Mouse (Mus musculus) adrenal gland, postnatal 36 days (tissue): Measurements from ENCODE around the gene Agpat4. TPM values are rescaled to one million over a fixed set of nuclear protein-coding genes. Genes with fewer than 3 reads are reported as not detected.

ENCODE experiments used
- DNase-seq, 2 experiments: peaks; one replicate each; pipeline ENCODE4 v3.0.0; 2021; ENCODE audit warnings: mixed read lengths in 1 of 2
- long read RNA-seq, 2 experiments: library from polyadenylated mRNA; stranded (forward); transcript quantifications; one replicate each; pipeline ENCODE4 v2.0.0; 2021; ENCODE audit warnings: borderline sequencing depth in 2 of 2
- total RNA-seq, 2 experiments: library from RNA; stranded (reverse); gene quantifications; 2 replicates each; pipeline ENCODE4 v1.2.3; 2021

Agpat4 gene
- 10 to 100 TPM; 40.7 to 66.7 TPM for total RNA-seq
- long read RNA-seq, experiment 1, transcript Agpat4-201 (9 exons, 1,915 nt): major isoform, 64 of 73 reads
- long read RNA-seq, experiment 1, partial matches to known transcripts: 5 of 73 reads
- long read RNA-seq, experiment 1, other reads (novel, unspliced or antisense): 4 of 73 reads
- long read RNA-seq, experiment 2, transcript Agpat4-201 (9 exons, 1,915 nt): major isoform, 52 of 58 reads
- long read RNA-seq, experiment 2, partial matches to known transcripts: 3 of 58 reads
- long read RNA-seq, experiment 2, other reads (novel, unspliced or antisense): 3 of 58 reads

DNA sequence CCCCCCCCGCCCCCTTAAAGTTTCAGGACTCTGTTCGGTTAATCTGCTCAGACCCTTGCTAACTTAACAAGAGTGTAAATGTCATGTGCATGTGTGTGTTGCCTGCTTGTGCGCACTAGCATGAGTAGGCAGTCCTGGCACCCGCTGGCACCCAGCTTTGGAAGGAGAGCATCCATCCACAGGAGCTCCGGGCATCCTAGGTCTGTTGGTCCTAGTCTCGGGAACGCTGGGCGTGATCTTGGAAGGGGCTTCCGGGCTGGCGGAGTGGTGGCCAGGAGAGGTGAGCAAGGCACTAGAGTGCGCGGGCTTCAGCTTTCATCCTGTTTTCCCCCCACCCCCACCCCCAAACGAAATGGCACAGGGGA, at the start of gene Agpat4:
Gene Agpat4 (plus strand): TSS at position 144 of the 365 bp plus-strand sequence.
- DNase-seq: peak; percentile 48 to 64

DNA sequence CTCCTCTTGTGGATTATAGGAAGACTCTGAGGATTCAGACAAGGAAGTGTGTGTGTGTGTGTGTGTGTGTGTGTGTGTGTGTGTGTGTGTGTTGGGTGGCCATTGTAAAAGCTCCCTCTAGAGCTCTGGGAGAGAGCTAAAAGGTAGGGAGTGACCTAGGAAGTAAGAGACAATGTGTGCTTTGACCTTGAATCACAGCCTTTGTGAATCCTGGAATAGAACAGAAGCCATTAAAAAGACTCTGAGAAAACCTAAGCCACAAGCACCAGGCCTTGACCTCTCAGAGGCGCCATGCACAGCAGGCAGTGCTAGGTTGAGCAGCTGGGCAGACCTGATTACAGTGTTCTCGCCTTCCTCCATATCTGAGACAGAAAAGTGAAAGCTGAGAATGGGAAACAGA, 41.7 kb upstream of the Agpat4 start:
- peak in 1 of 2 experiments; percentile 22 for DNase-seq

DNA sequence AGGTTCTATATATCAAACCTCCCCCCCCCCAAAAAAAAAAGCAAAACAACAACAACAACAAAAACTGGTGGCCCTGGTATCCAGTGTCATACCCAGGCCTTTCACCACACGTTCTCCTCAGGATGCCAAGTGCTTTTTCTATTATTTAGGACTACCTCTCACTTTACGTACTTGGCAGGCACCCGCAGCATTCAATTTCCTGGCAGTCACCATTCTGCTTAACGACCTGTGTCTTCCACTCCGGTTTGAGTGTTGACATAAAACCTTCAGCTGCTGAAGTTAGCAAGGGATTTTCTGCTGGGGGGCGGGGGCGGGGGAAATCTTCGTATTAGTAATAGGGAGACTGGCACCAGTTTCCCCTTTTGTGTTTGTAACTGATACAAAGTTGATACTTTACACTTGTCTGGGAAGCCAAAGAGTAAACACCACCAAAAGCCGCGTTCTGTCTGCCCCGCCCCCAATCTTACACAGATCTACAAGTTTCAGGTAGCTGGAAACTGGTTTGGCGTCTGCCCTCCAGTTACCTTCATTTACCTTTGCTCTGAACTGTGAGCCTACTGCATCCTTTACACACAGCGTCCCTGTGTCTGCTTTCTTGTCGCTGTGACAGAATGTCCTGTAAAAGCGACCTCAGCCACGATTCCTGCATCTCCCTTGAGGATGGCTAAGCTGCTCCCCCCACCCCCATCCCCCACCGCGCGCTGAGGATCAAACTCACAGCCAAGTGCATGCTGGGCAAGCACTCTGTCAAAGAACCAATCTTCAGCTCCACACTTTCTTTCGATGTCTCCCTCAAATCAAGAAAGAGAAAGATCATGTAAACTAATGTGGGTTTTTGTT, 37.6 kb upstream of the Agpat4 start:
- DNase-seq: no peak

DNA sequence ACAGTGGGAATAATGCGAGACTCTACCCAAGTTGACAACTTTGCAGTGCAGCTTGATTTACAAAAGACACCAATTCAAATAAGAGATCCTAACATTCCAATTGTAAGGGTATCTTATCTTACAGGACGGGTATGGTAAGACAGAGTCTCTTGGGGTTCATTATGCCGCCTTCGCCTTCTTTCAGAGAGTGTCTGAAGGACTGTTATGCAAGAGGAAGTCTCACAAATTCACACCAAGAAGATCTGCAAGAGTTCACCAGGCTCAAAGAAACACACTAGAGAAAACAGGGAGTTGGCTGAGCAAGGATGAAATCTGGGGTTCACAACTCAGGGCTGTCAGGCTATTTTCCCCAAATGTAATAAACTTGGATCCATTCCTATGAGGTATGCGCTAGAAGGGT, 36.3 kb upstream of the Agpat4 start:
- no peak for DNase-seq

DNA sequence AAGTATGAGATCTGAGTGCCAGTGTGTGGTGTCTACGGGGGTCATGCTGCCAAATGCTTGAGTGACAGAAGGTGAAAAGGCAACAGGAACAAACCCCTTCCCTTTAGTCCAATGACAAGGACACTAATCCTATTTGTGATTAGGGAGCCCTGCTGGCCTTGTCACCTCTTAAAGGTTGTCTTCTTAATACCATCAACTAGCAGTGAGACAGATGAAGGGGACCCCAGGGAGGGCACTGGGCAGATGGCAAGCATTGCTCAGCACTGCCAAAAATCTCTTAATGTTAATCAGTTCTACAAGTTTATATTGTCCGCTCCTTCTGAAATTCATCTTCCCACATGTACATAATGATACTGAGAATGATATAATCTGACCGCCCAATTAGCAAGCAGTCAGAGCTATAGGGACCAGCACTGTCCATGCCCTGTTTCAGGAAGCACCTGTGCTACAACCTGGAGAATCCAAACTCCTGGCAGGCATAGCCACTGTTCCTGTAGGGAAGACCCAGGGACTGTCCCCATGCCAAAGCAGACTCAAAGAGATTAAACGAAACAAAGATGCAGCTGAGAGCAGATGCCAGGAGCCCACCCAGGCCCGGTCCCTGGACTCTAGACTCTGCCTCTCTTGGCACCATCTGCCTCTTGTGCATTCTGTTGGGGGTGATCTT, 28.1 kb upstream of the Agpat4 start:
- no peak for DNase-seq

DNA sequence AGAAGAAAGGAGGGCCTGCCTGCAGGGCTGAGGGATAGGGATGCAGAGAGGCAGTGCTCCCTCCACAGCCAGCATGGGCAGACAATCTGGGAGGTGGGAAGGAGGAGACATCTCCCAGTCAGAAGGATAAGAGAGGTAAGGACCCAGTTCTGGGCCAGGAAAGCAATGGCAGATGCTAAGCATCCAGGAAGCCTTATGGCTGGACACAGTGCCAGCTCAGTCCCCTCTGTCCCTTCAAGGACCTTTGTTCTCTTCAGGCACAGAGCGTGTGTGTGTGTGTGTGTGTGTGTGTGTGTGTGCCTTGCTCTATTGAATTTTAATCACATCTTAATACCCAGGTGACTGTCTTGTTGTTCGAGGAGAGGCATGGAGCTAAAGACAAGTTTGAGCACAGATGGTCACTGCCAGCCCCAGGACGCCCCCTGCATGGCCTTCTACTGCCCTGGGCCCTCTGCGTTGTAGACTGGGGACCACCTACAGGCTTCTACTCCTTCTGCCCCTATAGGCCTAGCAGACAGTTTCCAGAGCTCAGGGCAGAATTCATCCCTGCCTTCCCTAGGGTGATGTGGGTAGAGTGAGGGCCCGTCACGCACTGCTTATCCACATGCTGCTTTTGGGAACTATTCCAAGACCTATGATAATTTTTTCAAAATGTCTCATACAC, 25.5 kb upstream of the Agpat4 start:
- DNase-seq: no peak

DNA sequence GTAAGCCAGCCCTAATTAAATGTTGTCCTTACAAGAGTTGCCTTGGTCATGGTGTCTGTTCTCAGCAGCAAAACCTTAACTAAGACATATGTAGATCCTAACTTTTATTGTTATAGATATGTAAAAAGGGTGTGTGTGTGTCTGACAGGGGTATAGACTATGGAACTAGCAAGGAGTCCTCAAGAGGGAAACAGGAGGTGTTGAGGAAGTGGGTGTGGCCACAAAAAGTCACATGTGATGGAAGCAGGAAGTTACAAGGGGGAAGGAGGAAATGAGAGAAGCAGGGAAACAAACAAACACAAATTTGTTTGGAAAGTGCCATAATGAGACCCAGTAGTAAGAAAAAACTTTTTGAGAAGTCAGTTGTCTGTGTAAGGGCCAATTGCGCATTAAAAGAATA, 24.5 kb upstream of the Agpat4 start:
- no peak for DNase-seq

DNA sequence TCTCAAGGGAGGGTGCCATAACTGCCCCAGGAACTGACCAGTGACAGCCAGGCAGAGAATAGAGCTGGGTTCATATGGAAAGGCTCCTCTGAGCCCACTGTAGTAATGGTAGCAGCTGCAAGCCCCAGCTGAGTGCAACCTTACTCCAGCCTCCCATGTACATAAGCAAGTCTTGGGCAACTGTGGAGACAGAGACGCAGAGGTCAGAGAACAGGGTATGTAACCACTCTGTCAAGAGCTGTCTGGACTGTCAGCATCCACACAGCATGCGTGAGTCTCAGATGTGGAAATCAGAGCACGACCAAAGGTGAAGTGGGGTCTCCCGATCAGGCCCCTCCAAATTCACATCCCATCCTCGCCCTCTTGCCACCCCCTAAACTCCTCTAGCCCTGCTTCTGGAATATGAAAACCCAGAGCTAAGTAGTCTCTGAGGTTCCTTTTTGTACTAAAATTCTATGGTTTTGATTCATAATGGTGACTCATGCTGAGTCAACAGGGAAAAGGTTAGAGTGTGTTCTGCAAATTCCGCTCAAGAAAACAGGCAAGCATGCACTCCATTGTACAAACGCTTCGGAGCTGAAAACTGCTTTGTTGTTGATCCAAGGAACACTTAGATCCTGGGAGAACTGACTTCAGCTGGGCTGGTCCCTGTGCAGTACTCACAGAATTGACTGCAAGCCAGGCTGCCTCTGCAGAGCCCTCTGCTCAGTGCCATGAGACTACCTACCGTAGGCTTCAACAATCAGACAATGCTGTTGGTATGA, 23.5 kb upstream of the Agpat4 start:
- DNase-seq: peak; percentile 48 to 71

DNA sequence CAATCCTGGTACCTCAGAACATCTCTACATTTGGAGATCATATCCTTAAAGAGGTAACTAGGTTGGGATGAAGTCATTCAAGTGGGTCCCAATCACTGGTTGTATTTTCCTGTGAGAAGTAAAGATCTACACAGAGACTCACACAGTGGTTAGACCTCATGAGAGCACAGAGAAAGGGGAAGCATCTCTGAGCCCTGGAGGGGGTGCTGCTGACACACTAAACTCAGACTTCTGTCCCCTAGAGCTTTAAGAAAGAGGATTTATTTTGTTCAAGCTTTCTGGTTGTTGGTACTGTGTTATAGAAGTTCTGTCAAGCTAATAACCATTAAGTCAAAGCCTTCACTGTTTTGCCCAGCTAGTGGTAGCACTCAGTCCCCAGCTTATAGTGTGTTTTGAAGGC, 19.1 kb upstream of the Agpat4 start:
- DNase-seq: no peak

DNA sequence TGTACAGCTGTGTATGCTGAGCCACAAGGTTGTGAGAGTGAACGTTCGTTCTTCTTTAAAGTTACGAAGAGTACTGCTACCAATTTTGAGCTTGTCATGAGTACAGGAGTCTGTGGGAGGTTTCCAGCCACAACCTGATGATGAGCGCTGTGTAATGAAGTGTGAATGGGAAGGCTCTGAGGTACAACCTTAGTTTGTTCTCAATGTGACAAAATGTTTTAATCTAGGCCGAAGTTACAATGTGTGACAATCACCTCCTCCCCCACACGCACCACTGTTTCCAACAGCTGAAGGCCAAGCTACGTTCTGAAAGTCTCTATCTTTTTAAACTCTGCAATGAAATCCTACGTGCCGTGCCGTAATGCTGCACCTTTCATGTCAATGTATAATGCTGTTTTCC, 16.2 kb upstream of the Agpat4 start:
- DNase-seq: no peak

DNA sequence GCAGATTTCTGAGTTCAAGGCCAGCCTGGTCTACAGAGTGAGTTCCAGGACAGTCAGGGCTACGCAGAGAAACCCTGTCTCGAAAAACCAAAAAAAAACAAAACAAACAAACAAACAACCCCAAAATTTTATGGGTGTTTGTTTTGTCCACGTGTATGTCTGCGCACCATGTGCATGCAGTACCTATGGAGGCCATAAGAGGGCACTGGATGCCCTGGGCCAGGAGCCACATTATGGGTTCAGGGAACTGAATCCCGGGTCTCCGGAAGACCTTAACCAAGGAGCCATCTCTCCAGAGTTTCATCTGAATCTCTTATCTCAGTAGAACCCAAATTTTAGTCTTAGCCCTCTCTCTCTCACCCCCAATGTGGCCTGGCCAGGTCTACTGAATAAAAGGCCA, 14.7 kb upstream of the Agpat4 start:
- no peak for DNase-seq

DNA sequence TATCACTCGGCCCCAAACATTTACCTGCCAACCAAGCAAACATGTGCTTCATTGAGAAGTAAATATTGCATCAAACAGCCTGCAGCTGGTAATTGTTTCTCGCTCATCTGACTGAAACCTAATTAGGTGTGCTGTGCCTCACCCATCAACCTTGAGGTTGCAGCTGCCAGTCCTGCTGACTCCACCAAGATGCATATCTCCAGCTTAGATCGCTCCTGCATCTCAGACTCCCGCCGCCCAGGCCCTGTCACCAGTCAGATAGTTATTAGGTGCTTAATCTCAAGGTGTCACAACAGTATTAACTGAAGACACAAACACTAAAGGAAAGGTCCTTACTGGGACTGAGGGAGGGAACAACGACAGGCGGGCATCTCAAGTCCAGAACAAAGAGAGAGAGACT, 14.3 kb upstream of the Agpat4 start:
- DNase-seq: no peak

DNA sequence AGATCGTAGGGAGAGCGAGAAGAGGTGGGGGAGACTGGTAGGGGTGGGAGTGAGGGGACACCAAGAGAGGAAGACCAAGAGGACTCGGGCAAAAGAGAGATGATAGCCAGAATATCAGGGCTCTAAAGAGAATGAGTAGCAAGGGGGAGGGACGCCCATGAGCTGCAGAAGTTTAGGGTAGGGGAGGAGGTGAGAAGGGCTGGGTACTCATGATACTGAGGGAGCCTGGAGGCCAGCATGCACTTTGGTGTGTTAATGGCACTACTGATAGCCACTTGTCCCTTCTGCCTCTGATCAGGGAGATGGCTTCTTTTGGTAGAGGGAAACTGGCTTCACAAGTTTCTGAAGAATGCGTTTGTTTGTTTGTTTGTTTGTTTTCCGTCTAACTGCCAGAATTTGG, 13.8 kb upstream of the Agpat4 start:
- no peak for DNase-seq

DNA sequence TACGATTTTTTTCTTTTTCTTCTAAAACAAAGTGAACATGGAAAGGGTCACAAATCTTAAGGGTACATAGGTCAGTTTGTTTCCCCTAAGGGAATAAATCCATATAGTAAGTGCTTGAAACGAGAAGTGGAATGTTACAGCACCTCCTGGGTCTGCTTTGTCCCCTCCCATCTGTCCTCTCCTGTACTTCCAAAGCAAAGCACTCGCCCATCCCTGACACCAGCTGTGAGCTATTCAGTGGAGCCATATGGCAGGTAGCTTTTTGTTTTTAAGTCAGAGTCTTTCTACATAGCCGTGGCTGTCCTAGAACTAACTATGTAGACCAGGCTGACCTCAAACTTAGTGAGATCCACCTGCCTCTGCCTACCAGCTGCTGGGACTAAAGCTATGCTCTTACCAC, 12.2 kb upstream of the Agpat4 start:
- DNase-seq: no peak

DNA sequence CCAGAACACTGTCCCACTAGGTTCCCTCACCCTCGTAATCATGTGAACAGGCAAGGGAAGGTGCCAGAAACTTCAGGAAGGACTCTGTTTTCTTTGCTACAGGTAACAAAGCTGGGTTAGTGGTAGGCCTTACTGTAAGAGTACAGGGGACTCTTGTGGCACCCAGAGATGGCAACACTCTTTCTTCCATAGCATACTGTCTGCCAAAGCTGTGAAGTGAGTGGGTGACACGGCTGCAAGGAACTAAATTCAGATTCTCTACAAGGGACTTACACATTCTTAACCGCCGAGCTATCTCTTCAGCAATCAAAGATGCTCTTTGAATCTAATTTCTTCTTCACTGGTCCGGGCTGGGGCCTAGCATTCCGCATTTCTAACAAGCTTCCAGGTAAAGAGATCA, 4.9 kb upstream of the Agpat4 start:
- DNase-seq: no peak

DNA sequence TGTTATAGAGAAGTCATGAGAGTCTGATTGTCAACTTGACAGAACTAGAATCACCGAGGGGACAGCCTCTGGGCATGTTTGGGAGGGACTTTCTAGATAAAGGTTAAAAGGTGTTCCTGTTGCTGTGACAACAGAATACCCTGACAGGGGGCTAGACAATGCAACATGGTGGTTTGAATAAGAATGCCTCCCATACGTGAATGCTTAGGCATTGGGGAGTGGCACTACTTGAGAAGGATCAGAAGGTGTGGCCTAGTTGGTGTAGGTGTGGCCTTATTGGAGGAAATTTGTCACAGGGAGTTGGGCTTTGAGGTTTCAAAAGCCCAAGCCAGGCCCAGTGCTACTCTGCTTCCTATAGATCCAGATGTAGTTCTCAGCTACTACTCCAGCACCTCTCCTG, 3.4 kb upstream of the Agpat4 start:
- no peak for DNase-seq

DNA sequence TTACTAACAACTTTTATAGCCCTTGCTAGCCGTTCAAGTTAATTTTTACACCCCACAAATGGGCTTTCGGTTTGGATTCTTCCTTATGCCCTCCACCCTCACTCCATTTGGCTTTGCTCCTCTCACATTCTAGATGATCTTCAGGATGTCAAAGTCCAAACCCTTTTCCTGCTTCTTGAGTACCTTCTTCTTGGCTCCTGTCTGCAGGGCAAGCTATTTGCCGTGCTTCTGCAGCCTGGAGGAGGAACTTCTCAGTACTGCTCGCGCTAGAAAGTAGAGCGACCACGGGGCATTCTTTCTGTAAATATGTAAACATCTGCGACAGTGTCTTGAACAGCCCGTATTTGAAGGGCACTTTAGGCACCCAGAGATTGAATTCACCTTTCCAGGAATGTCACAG, 373 bp upstream of the Agpat4 start:
- DNase-seq: no peak

DNA sequence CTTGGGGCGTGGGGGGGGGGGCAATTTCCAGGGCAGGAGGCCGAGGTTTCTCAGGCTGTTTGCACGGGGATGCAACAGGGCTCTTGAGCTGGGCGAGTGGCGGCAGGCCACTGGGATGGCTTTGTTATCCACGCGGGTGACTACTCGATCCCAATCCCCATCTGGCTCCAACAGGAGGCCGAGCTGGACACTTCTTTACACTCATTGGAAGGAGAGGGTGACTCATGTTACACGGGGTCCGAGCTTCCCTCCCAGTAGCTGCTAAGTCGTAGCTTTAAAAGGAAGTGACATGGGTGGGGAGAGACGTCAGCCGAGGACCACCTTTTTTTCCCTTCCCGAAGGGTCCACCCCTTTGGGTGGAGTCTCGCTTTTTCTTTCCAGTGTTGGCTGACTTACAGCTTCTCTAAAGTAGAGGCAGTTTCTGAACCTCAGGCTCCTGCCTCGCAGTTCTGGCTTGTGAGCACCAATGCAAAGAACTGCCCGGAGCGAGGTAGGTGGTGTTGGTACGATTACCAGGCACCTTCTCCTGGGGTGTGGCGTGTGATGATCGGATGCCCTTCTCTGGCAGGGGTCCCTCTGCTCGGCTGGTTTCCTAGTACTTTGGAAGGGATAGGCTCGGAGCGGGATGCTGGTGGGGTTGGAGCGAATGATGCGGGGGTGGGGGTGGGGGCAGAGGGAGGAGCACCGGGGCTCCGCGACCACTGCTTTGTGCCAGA, 580 bp downstream of the Agpat4 start:
- peak; percentile 83 to 86 for DNase-seq

DNA sequence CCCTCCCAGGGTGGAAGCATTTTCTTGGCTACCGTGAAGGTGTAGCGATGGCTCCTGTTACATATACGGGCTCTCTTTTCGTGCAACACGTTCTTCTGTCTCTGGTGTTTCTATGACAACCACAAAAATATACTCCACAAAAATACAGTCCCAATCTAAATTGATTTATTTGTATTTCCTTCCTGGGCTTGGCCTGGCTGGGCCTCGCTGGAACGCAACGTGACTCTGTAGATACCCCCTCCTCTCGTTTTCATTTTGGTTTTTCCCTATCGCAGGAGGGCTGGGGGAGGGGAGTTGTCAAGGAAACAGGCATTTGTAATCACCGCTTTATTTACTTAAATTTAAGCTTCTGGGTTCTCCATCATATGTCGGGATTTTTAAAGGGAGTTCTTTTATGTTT, 1.2 kb downstream of the Agpat4 start:
- DNase-seq: peak; percentile 31 to 65

DNA sequence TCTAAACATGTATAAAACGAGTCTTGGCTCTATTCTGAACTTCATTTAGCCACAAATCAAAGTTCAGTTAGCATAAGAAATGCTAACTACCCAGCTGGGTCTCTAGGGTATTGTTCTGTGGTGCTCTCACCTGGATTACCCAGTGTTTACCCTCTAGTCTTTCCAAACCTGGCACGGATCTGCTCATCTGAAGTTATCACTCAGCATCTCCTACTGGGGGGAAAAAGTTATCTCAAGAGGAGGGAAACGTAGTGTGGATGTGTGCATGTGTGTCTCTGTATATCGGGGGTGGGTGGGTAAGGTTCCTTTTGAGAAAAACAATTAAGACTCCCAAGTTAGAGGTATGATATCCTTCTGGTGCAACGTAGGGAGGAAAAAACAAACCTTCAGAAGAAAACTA, 1.8 kb downstream of the Agpat4 start:
- no peak for DNase-seq

DNA sequence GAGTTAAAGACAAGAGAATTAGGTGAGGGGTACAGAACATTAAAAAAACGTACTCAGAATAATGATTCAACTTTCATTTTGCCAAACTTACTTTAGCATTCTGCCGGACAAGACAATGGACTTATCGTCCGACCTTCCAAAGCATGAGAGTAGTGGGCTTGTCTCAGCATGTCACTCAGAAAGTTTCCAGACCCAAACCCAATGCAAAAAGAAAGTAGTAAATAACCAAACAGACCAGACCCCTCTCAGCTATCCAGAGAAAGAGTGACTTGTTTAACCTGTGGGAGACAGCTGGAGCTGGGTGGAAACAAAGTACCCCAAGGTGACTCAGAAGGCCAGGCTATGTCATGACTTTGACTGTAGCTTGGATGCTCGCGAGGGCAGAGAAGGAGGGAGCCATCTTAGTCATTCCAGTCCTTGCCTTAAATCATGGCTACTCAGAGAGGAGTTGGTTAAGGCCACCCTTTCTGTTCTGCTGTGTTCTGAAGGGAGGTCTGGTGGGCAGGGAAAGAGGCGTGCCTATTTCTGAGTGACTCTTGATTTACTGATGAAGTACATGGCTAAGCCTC, 2.8 kb downstream of the Agpat4 start:
- DNase-seq: peak; percentile 44 to 45
